ENCODE assay signal across 30 mouse cellular contexts in the genomic region with DNA sequence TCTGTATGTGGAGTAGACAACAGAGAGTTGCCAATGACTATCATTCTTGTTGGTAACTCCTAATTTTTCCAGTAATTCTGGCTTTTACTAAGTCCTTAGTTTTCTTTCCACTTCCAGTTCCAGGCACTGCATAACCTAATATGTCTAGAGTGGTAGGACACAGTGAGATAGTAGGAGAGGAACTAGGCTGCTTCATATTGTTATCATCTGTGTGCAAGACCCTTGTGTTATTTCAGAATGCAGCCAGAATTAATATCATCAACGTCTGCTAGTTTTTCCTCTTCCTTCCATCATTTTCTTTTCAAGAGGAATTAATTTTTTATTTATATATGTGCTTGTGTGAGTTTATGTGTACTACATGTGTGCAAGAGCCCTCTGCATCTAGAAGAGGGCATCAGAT.
"Had no signal": no experiment of that assay in that cellular context is flagged by ENCODE, and none has a peak within 500 bp of the region (broad histone marks: within the 10 kb centered on the region; RNA-seq: fewer than 3 reads in every experiment).

No protein-coding gene starts in this region.

- H3K4me3 ChIP-seq: limb, embryonic 10.5 days; limb, embryonic 12.5 days; limb, embryonic 13.5 days; limb, embryonic 15.5 days; liver, embryonic 12.5 days; liver, embryonic 13.5 days; liver, embryonic 15.5 days; lung, embryonic 15.5 days; megakaryocyte, embryonic 14.5 days; midbrain, embryonic 10.5 days; midbrain, embryonic 12.5 days; midbrain, embryonic 13.5 days; midbrain, embryonic 15.5 days; myocyte; neural tube, embryonic 12.5 days had no signal

- H3K9ac ChIP-seq: limb, embryonic 12.5 days; limb, embryonic 13.5 days; limb, embryonic 15.5 days; liver, embryonic 12.5 days; liver, embryonic 13.5 days; liver, embryonic 14.5 days; liver, embryonic 15.5 days; liver, postnatal 0 days; lung, embryonic 14.5 days; lung, embryonic 15.5 days; midbrain, embryonic 12.5 days; midbrain, embryonic 13.5 days; midbrain, embryonic 15.5 days; neural tube, embryonic 12.5 days had no signal

- H3K4me1 ChIP-seq: limb, embryonic 10.5 days; limb, embryonic 12.5 days; limb, embryonic 13.5 days; limb, embryonic 15.5 days; lung, embryonic 15.5 days; midbrain, embryonic 12.5 days; midbrain, embryonic 15.5 days; neural tube, embryonic 12.5 days had no signal

- ATAC-seq: liver, embryonic 12.5 days; liver, postnatal 0 days; lung, postnatal 0 days; midbrain, embryonic 13.5 days; midbrain, embryonic 15.5 days; midbrain, embryonic 16.5 days had no signal

- H3K9me3 ChIP-seq: limb, embryonic 10.5 days; limb, embryonic 12.5 days; limb, embryonic 13.5 days; limb, embryonic 15.5 days; liver, embryonic 12.5 days; liver, embryonic 13.5 days; liver, embryonic 15.5 days; lung, embryonic 15.5 days; megakaryocyte, embryonic 14.5 days; midbrain, embryonic 10.5 days; midbrain, embryonic 12.5 days; midbrain, embryonic 13.5 days; midbrain, embryonic 15.5 days; neural tube, embryonic 12.5 days had no signal

- H3K27ac ChIP-seq: limb, embryonic 10.5 days; limb, embryonic 12.5 days; limb, embryonic 13.5 days; limb, embryonic 15.5 days; liver, embryonic 12.5 days; liver, embryonic 13.5 days; liver, embryonic 14.5 days; liver, embryonic 15.5 days; lung, embryonic 15.5 days; macrophage; midbrain, embryonic 10.5 days; midbrain, embryonic 12.5 days; midbrain, embryonic 13.5 days; midbrain, embryonic 15.5 days; neural tube, embryonic 12.5 days had no signal

- DNase-seq: left cerebral cortex, postnatal 4 days; liver; liver, embryonic 13.5 days; liver, postnatal 0 days; lung, adult 18-20 months; lung, adult 2 months; lung, embryonic 14.5 days; lung, postnatal 10 days; lung, postnatal 14 days; lung, postnatal 36 days; lung, postnatal 4 days; midbrain, embryonic 14.5 days had no signal

- H3K36me3 ChIP-seq: limb, embryonic 10.5 days; limb, embryonic 15.5 days; liver, embryonic 12.5 days; liver, embryonic 13.5 days; liver, embryonic 15.5 days; lung, embryonic 15.5 days; midbrain, embryonic 12.5 days; midbrain, embryonic 13.5 days; midbrain, embryonic 15.5 days; neural tube, embryonic 12.5 days had no signal

- H3K27me3 ChIP-seq: limb, embryonic 12.5 days; limb, embryonic 13.5 days; limb, embryonic 15.5 days; liver, embryonic 12.5 days; liver, embryonic 13.5 days; liver, embryonic 15.5 days; lung, embryonic 15.5 days; megakaryocyte, embryonic 14.5 days; midbrain, embryonic 12.5 days; midbrain, embryonic 13.5 days; midbrain, embryonic 15.5 days; neural tube, embryonic 12.5 days had no signal
